Mouse (Mus musculus) ES-Bruce4 (cell line): Measurements from ENCODE around the gene Prnp.

Experiments used
- CTCF ChIP-seq: IDR thresholded peaks from one replicate; pipeline ENCODE4 v1.8.1; 2011; ENCODE audit warnings: low read depth, low read length
- EP300 ChIP-seq: IDR thresholded peaks from 2 replicates; pipeline ENCODE4 v1.6.1; 2011; ENCODE audit warnings: low read depth, low read length; ENCODE audit not compliant: insufficient read depth
- POLR2A ChIP-seq: IDR thresholded peaks from one replicate; pipeline ENCODE4 v1.8.1; 2011; ENCODE audit warnings: low read length; ENCODE audit not compliant: insufficient read depth

DNA sequence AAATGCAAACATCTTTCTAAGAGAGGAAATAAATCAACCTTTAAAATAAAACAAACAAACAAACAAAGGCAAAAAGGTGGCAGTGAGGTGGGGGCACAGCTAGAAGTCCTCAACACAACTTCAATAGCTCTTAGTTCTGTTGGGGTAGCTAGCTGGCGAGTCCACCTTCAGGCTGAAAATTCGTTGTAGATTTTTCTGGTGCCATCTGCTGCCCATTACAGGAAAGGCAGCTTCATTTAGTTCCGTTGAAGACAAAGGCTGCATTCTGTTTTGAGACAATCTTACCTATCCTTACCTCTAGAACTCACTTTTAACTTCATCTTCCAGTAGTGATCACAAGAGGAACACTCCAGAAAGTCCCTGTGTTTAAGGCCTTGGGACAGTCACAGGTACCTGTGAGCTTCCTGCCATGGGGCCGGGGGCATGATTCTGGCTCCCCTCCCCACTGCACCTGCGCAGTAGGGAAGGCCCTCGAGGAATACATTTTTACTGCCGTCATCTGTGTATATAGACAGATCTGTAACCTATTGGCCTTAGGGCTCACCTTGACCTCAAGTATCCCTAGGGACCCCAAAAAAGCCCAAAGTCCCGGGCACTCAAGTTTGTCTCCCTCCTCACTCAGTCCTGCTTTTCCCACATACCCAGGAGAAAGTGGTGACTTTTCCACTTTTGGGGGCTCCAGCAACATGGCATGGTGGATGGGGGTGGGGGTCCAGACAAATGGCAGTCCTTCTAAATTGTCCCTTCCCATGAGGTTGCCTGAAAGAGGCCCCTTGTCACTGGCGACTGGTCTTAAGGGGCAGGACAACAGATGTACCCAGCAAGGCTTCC, 40.3 kb downstream of the Prnp start:
- no peak for TF ChIP-seq CTCF
- no peak for TF ChIP-seq POLR2A
- no peak for TF ChIP-seq EP300
